Mouse (Mus musculus) E14TG2a.4 (cell line): ENCODE measurements around the gene Pdzd2.
A peak's percentile ranks its signal among the peaks of the same experiment; 100 is the strongest.

Source experiments
- H3K27me3 ChIP-seq: 2 replicates; pipeline ENCODE4 v1.6.1; 2014; ENCODE audit warnings: low read length, control low read depth; ENCODE audit not compliant: insufficient read depth
- H3K36me3 ChIP-seq: 2 replicates; pipeline ENCODE4 v1.6.1; 2014; ENCODE audit warnings: low read length, control low read depth; ENCODE audit not compliant: insufficient read depth
- H3K4me1 ChIP-seq: replicated peaks from 2 replicates; pipeline ENCODE4 v1.6.1; 2014; ENCODE audit warnings: low read depth, low read length, control low read depth
- H3K4me3 ChIP-seq: replicated peaks from 2 replicates; pipeline ENCODE4 v1.5.1; 2014; ENCODE audit warnings: mild to moderate bottlenecking, low read length
- H3K9me3 ChIP-seq: 2 replicates; pipeline ENCODE4 v1.6.1; 2014; ENCODE audit warnings: low read length, control low read depth
- CTCF ChIP-seq: conservative IDR thresholded peaks from 2 replicates; pipeline ENCODE4 v1.5.1; 2014; ENCODE audit warnings: low read length
- NANOG ChIP-seq: IDR thresholded peaks from 2 replicates; pipeline ENCODE4 v1.6.1; 2014; ENCODE audit warnings: borderline replicate concordance, low read length, mixed read lengths
- POU5F1 ChIP-seq: IDR thresholded peaks from 2 replicates; pipeline ENCODE4 v1.6.1; 2014; ENCODE audit warnings: low read length, borderline replicate concordance

Pdzd2 gene

GRCm38 (mm10) chr15:12364096-12364495 is 375.6 kb downstream of the Pdzd2 start:
- Histone ChIP-seq H3K4me3 (no peak overlapping the region), H3K9me3 (no peaks in the 10 kb centered on the region), H3K36me3 (peaks cover 16% of the 10 kb centered on the region), H3K27me3 (no peaks in the 10 kb centered on the region), H3K4me1 (peaks cover 20% of the 10 kb centered on the region)
- TF ChIP-seq POU5F1 (no peak), CTCF (no peak), NANOG (no peak)

GRCm38 (mm10) chr15:12362701-12363040 is 377.1 kb downstream of the Pdzd2 start:
- H3K9me3 ChIP-seq: no peaks in the 10 kb centered on the region

GRCm38 (mm10) chr15:12362001-12362700 is 377.6 kb downstream of the Pdzd2 start:
- Histone ChIP-seq H3K36me3 (peaks cover 30% of the 10 kb centered on the region), H3K27me3 (no peaks in the 10 kb centered on the region), H3K4me1 (peaks cover 11% of the 10 kb centered on the region), H3K4me3 (no peak overlapping the region), H3K9me3 (no peaks in the 10 kb centered on the region)
- TF ChIP-seq NANOG (no peak), POU5F1 (no peak), CTCF (no peak)

More at GRCm38 (mm10) chr15:12362701-12363040, 377.1 kb downstream of the Pdzd2 start:
- peaks cover 25% of the 10 kb centered on the region for H3K36me3 ChIP-seq
- H3K4me3 ChIP-seq: no peak overlapping the region
- H3K27me3 ChIP-seq: no peaks in the 10 kb centered on the region
- peaks cover 13% of the 10 kb centered on the region for H3K4me1 ChIP-seq
- TF ChIP-seq NANOG (no peak), CTCF (no peak), POU5F1 (no peak)

- H3K4me1 ChIP-seq: peaks cover 11% of the 10 kb centered on the region
- no peak overlapping the region for H3K4me3 ChIP-seq
- H3K9me3 ChIP-seq: no peaks in the 10 kb centered on the region
- H3K27me3 ChIP-seq: no peaks in the 10 kb centered on the region
- TF ChIP-seq POU5F1 (no peak), CTCF (no peak), NANOG (no peak)
- H3K36me3 ChIP-seq: peaks cover 42% of the 10 kb centered on the region
These were observed 379.1 kb downstream of the Pdzd2 start for GRCm38 (mm10) chr15:12360519-12361212.

- TF ChIP-seq CTCF (no peak), NANOG (no peak), POU5F1 (no peak)
- Histone ChIP-seq H3K36me3 (peaks cover 62% of the 10 kb centered on the region), H3K4me3 (no peak overlapping the region), H3K27me3 (no peaks in the 10 kb centered on the region), H3K9me3 (no peaks in the 10 kb centered on the region), H3K4me1 (peaks cover 11% of the 10 kb centered on the region)
These were observed 381.3 kb downstream of the Pdzd2 start for GRCm38 (mm10) chr15:12358384-12358783.

GRCm38 (mm10) chr15:12357459-12357858 is 382.3 kb downstream of the Pdzd2 start:
- H3K9me3 ChIP-seq: no peaks in the 10 kb centered on the region
- peaks cover 71% of the 10 kb centered on the region for H3K36me3 ChIP-seq
- H3K27me3 ChIP-seq: no peaks in the 10 kb centered on the region
- no peak overlapping the region for H3K4me3 ChIP-seq
- TF ChIP-seq CTCF (no peak), POU5F1 (no peak), NANOG (no peak)
- H3K4me1 ChIP-seq: peaks cover 11% of the 10 kb centered on the region

- H3K9me3 ChIP-seq: no peaks in the 10 kb centered on the region
- TF ChIP-seq NANOG: no peak
- no peak for TF ChIP-seq CTCF
- TF ChIP-seq POU5F1: no peak
These were observed 383.8 kb downstream of the Pdzd2 start for GRCm38 (mm10) chr15:12355907-12356306.

GRCm38 (mm10) chr15:12355261-12355660 is 384.5 kb downstream of the Pdzd2 start:
- no peak overlapping the region for H3K4me3 ChIP-seq
- H3K36me3 ChIP-seq: peaks cover 79% of the 10 kb centered on the region
- TF ChIP-seq POU5F1: no peak
- TF ChIP-seq NANOG: no peak
- no peak for TF ChIP-seq CTCF
- H3K9me3 ChIP-seq: no peaks in the 10 kb centered on the region
- H3K27me3 ChIP-seq: no peaks in the 10 kb centered on the region
- peaks cover 4% of the 10 kb centered on the region for H3K4me1 ChIP-seq

More at GRCm38 (mm10) chr15:12355907-12356306, 383.8 kb downstream of the Pdzd2 start:
- no peak overlapping the region for H3K4me3 ChIP-seq
- H3K4me1 ChIP-seq: peaks cover 10% of the 10 kb centered on the region
- no peaks in the 10 kb centered on the region for H3K27me3 ChIP-seq
- H3K36me3 ChIP-seq: peaks cover 79% of the 10 kb centered on the region

- no peaks in the 10 kb centered on the region for H3K9me3 ChIP-seq
- TF ChIP-seq CTCF (peak; percentile 23), POU5F1 (no peak), NANOG (no peak)
These were observed 385.4 kb downstream of the Pdzd2 start for GRCm38 (mm10) chr15:12354281-12354810.

More at GRCm38 (mm10) chr15:12354281-12354810, 385.4 kb downstream of the Pdzd2 start:
- H3K4me3 ChIP-seq: no peak overlapping the region
- H3K36me3 ChIP-seq: peaks cover 84% of the 10 kb centered on the region
- H3K27me3 ChIP-seq: no peaks in the 10 kb centered on the region
- no peaks in the 10 kb centered on the region for H3K4me1 ChIP-seq
